Mouse (Mus musculus) hindbrain, embryonic 16.5 days (tissue): ENCODE data around the gene Mthfd1. TPM values are rescaled to one million over a fixed set of nuclear protein-coding genes. Genes with fewer than 3 reads are reported as not detected.
"Not testable (repeated sequence)": the region's sequence is repeated elsewhere in the genome, so short reads cannot be mapped to it uniquely, and the experiment has no call there.

Experiments
- ATAC-seq: fragments of 200-750 bp; cut with Nextera tagmentation; 2 replicates; pipeline ENCODE4 v1.8.0; 2017; ENCODE audit warnings: moderate TSS enrichment, moderate library complexity
- H3K27ac ChIP-seq: fragments of 300-500 bp; sonication (generic); 2 replicates; pipeline ENCODE4 v1.5.1; 2014; ENCODE audit warnings: low read depth, mild to moderate bottlenecking, control low read depth, low read length, moderate library complexity
- H3K27me3 ChIP-seq: fragments of 300-500 bp; sonication (generic); replicated peaks from 2 replicates; pipeline ENCODE4 v1.6.1; 2014; ENCODE audit warnings: low read length; ENCODE audit not compliant: control insufficient read depth, insufficient read depth
- H3K36me3 ChIP-seq: fragments of 300-500 bp; sonication (generic); 2 replicates; pipeline ENCODE4 v1.6.1; 2014; ENCODE audit warnings: mild to moderate bottlenecking, low read length, moderate library complexity, mixed read lengths; ENCODE audit not compliant: control insufficient read depth, insufficient read depth
- H3K4me1 ChIP-seq: fragments of 300-500 bp; sonication (generic); 2 replicates; pipeline ENCODE4 v1.6.1; 2014; ENCODE audit warnings: low read depth, low read length; ENCODE audit not compliant: control insufficient read depth, insufficient read depth
- H3K4me2 ChIP-seq: fragments of 300-500 bp; sonication (generic); 2 replicates; pipeline ENCODE4 v1.6.1; 2014; ENCODE audit warnings: mild to moderate bottlenecking, low read length, control low read depth, moderate library complexity
- H3K4me3 ChIP-seq: fragments of 300-500 bp; sonication (generic); 2 replicates; pipeline ENCODE4 v1.5.1; 2014; ENCODE audit warnings: mild to moderate bottlenecking, low read length, control low read depth, moderate library complexity
- H3K9ac ChIP-seq: fragments of 300-500 bp; sonication (generic); 2 replicates; pipeline ENCODE4 v1.6.1; 2014; ENCODE audit warnings: low read depth, mild to moderate bottlenecking, control low read depth, low read length, moderate library complexity
- H3K9me3 ChIP-seq: fragments of 300-500 bp; sonication (generic); 2 replicates; pipeline ENCODE4 v1.6.1; 2014; ENCODE audit warnings: mild to moderate bottlenecking, low read length, moderate library complexity; ENCODE audit not compliant: control insufficient read depth
- WGBS: fragments of 180-500 bp; shearing (Covaris S2); extraction: QIAGEN DNeasy Blood & Tissue Kit; methylation state at CpG from one replicate; pipeline ENCODE4 v1.1.7; 2014; 5-methylcytosine and 5-hydroxymethylcytosine counted together
- polyA plus RNA-seq: library from polyadenylated mRNA; unstranded; fragments of >200 nt; fragmentation: Nextera tagmentation; extraction: Ambion mirVana; gene quantifications from 2 replicates; pipeline ENCODE4 v1.2.1, GENCODE M21; 2015

Mthfd1 gene
- polyA plus RNA-seq = 37.8 and 38.9 TPM in 2 replicates

DNA sequence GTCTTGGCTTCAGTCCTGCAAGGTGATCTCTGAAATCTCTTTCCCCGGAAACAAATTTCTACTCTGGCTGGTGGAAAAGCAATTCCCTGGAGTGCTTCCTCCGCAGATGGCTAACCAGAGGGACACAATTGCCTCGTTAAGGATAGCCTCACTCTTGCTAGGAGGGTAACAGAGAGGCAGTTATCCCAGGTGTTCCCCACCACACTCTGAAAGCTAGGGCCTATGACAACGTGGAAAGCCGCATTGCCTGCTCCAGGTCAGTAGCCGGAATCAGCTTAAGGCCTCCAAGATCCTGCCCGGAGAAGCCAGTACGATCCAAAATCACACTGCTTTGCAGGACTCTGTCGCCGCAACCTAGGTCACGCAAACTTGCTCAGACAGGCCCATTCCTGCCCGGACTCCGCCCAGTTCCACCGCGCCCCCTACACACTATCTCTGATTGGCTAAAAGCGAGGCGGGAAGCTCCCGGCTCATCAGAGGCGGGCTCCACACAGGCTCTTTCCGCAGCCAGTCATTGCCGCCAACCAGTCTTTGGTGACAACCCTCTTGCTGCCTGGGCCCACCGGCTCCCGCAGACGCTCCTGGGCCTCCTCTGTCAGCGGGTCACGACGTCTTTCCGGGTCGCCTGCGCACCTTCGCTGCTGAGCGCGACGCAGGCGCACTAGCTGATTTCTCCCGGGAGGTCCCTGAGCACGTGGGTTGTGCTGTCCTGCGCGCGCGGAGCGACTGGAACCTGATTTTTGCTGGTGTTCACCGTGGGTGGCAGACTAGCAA, at the start of gene Mthfd1:
TSS of gene Mthfd1 (plus strand) at position 574 of the 774 bp plus-strand sequence.
- WGBS = 2% methylated on average over 43 of the region's 43 CpGs

DNA sequence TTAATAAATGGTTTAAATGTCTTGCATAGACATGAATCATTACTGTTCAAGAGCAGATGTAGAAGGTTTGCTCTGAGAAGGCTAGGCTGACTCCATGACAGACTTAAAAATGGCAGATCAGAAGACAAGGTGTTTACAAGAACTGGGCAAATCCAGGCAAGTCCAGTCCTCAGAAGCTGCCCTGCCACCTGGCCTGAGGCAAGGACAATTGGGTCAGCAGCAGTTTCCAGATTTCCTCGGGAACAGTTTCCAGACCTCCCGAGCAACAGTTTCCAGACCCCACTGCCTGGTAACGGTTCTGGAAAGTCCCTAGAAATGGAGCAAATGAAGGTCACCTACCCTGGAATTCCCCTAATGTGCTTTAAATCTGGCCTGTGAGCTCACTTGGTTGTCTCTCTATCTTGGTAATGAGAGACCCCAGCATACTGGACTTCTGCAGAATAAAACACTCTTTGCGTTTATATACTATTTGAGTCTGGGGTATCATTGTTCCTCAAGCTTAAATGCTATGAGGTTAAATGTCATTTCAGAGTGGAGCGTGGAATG, 45.6 kb upstream of the Mthfd1 start:
- ATAC-seq = no peak
- H3K27me3 ChIP-seq = no peaks in the 10 kb centered on the region
- no peaks in the 10 kb centered on the region for H3K9me3 ChIP-seq
- no peak overlapping the region for H3K4me3 ChIP-seq
- no peak overlapping the region for H3K27ac ChIP-seq
- no peaks in the 10 kb centered on the region for H3K36me3 ChIP-seq
- 94% methylated on average over 5 of the region's 5 CpGs for whole genome bisulfite sequencing
- H3K4me1 ChIP-seq = no peaks in the 10 kb centered on the region
- no peak overlapping the region for H3K4me2 ChIP-seq
- no peak overlapping the region for H3K9ac ChIP-seq

More for the DNA sequence above, at the start of gene Mthfd1:
- peak; percentile 100 for ATAC-seq
- Histone ChIP-seq H3K4me2 (peak within 1 kb of the TSS; percentile 97), H3K9ac (peak within 1 kb of the TSS; percentile 79), H3K27ac (peak within 1 kb of the TSS; percentile 84), H3K36me3 (no peaks in the 10 kb centered on the region), H3K9me3 (no peaks in the 10 kb centered on the region), H3K4me1 (peaks cover 14% of the 10 kb centered on the region), H3K27me3 (no peaks in the 10 kb centered on the region), H3K4me3 (peak within 1 kb of the TSS; percentile 78)

DNA sequence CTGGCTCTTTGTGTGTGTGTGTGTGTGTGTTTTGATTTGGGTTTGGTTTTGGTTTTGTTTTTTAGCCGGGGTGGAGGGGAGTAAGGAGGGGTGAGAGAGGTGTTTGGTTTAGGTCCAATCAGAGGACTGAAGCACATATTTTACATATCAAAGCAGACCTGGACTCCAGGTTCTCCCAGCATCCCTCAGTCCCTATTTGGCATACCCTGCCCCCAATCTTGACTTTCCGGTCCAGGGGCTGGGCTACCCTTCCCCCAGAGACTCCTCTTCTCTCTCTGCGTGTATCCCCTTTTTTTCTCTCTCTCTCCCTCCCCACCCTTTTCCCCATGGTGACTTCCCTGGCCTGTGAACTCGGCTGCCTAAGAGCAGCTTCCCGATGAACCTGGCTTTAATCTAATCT, 40.0 kb upstream of the Mthfd1 start:
- H3K9me3 ChIP-seq = no peaks in the 10 kb centered on the region
- 27% methylated on average over 5 of the region's 5 CpGs for WGBS
- no peaks in the 10 kb centered on the region for H3K36me3 ChIP-seq
- ATAC-seq = no peak
- H3K4me3 ChIP-seq = no peak overlapping the region
- H3K9ac ChIP-seq = no peak overlapping the region
- H3K27me3 ChIP-seq = no peaks in the 10 kb centered on the region
- H3K27ac ChIP-seq = no peak overlapping the region
- no peak overlapping the region for H3K4me2 ChIP-seq
- H3K4me1 ChIP-seq = no peaks in the 10 kb centered on the region

DNA sequence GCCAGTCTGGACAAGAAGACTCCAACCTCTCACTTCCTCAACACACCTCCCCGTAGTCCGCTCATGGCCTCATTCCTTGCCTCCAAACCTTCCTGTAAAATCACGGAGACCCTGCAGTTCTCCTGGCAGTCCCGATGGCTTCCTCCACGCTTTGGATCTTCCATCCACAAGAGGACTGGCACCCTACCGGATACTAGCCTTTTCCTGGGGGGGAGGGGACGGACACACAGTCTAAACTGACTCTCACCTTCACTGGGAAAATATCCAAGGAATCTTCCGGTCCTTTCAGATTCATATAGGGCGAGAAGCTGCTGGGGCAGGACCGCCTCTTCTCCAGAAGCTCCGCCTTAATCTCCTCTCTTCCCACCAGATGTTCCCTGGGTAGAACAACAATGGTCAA, 38.4 kb upstream of the Mthfd1 start:
- H3K27ac ChIP-seq = no peak overlapping the region
- ATAC-seq = no peak
- WGBS = 73% methylated on average over 11 of the region's 11 CpGs

DNA sequence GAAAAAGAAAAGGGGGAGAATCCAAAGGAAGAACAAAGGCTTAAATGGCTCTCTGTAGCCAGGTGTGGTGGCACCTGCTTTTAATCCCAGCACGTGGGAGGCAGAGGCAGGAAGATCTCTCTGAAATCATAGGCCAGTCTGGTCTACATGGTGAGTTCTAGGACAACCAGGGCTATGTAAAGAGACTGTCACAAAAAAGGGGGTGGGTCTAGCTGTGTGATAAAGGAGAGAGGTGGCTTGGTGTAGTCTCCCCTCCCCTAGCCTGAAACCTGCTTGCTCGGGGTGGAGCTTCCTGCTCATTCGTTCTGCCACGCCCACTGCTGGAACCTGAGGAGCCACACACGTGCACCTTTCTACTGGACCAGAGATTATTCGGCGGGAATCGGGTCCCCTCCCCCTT, 33.0 kb upstream of the Mthfd1 start:
- not testable (repeated sequence) for H3K9me3 ChIP-seq, H3K27ac ChIP-seq, H3K4me3 ChIP-seq, H3K36me3 ChIP-seq, H3K9ac ChIP-seq, H3K4me2 ChIP-seq, H3K4me1 ChIP-seq, ATAC-seq, H3K27me3 ChIP-seq
- WGBS = 66% methylated on average over 2 of the region's 8 CpGs

More for the DNA sequence above, 38.4 kb upstream of the Mthfd1 start:
- no peak overlapping the region for H3K4me2 ChIP-seq
- no peak overlapping the region for H3K4me3 ChIP-seq
- H3K4me1 ChIP-seq = no peaks in the 10 kb centered on the region
- H3K9ac ChIP-seq = no peak overlapping the region
- H3K27me3 ChIP-seq = no peaks in the 10 kb centered on the region
- no peaks in the 10 kb centered on the region for H3K9me3 ChIP-seq
- no peaks in the 10 kb centered on the region for H3K36me3 ChIP-seq

DNA sequence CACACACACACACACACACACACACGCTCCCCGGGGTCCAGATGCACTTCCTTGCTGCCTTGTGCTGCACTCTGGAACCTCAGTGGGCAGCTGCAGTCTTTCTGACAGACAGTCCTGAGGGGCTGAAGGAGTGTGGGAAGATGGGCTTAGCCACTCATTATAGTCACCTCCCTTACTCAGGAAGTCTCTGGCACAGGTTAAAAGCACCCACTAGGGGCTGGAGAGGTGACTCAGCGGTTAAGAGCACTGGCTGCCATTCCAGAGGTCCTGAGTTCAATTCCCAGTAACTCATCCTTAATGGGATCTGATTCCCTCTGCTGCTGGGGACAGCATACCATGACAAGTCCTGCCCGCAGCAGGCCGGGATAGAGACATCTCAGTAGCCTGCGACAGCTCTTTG, 24.5 kb upstream of the Mthfd1 start:
- ATAC-seq = no peak
- Histone ChIP-seq H3K9me3 (no peaks in the 10 kb centered on the region), H3K4me2 (no peak overlapping the region), H3K9ac (no peak overlapping the region), H3K27me3 (no peaks in the 10 kb centered on the region), H3K4me3 (no peak overlapping the region), H3K4me1 (no peaks in the 10 kb centered on the region), H3K36me3 (no peaks in the 10 kb centered on the region), H3K27ac (no peak overlapping the region)
- WGBS = 90% methylated on average over 6 of the region's 6 CpGs

DNA sequence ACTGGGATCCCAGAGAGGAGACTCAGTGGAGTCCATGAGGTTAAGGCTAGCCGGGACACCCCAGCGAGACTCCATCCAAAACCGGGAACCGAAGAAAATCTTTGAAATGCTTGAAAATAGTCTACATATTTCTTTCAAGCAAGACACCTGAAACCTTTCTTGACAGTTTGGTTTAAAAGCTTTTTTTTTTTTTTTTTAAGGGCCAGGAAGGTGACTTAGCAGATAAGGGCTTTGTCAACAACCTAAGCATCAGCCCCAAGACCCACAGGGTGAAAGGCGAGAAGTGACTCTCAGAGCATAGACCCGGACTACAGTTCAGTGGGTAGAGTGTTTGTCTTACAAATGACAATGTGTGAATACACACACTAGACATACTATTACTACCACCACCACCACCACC, 19.8 kb upstream of the Mthfd1 start:
- no peak overlapping the region for H3K9ac ChIP-seq
- no peak overlapping the region for H3K4me3 ChIP-seq
- no peaks in the 10 kb centered on the region for H3K9me3 ChIP-seq
- ATAC-seq = no peak
- H3K4me1 ChIP-seq = no peaks in the 10 kb centered on the region
- H3K36me3 ChIP-seq = no peaks in the 10 kb centered on the region
- 93% methylated on average over 6 of the region's 6 CpGs for WGBS
- no peak overlapping the region for H3K27ac ChIP-seq
- H3K27me3 ChIP-seq = no peaks in the 10 kb centered on the region
- no peak overlapping the region for H3K4me2 ChIP-seq

DNA sequence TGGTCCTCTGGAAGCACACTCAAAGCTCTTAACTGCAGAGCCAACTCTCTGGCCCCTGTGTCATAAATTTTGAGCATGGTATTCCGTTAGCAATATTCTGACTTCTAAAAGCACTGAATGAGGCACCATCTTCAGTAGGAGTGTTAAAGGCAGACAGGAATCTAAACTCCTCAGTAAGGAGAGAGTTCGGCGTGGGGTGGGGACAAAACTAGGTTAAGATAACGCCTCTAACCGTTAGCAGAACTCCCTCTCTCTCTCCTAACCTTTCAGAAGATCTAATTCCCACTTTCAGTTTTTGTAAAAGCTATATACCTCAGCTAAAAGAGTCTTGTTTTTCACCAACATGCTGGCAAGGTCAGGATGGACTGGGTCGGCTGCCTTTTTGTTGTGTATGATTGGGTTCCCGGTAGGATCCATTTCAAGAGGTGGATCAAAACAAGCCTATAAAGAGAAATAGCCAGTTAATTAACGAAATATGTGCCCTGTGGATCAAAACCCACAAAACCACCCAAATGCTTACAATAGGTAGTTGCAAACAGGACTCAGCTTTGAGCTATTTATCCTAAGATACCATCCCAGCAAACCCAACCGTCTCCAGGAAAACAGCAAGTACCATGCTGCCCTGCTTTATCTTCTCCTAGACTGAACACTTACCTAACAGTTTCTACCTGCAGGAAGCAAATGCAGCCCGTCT, 15.8 kb upstream of the Mthfd1 start:
- 79% methylated on average over 10 of the region's 10 CpGs for WGBS
- Histone ChIP-seq H3K9ac (no peak overlapping the region), H3K27me3 (no peaks in the 10 kb centered on the region), H3K36me3 (no peaks in the 10 kb centered on the region), H3K27ac (no peak overlapping the region), H3K9me3 (no peaks in the 10 kb centered on the region), H3K4me1 (no peaks in the 10 kb centered on the region), H3K4me2 (no peak overlapping the region), H3K4me3 (no peak overlapping the region)
- no peak for ATAC-seq

DNA sequence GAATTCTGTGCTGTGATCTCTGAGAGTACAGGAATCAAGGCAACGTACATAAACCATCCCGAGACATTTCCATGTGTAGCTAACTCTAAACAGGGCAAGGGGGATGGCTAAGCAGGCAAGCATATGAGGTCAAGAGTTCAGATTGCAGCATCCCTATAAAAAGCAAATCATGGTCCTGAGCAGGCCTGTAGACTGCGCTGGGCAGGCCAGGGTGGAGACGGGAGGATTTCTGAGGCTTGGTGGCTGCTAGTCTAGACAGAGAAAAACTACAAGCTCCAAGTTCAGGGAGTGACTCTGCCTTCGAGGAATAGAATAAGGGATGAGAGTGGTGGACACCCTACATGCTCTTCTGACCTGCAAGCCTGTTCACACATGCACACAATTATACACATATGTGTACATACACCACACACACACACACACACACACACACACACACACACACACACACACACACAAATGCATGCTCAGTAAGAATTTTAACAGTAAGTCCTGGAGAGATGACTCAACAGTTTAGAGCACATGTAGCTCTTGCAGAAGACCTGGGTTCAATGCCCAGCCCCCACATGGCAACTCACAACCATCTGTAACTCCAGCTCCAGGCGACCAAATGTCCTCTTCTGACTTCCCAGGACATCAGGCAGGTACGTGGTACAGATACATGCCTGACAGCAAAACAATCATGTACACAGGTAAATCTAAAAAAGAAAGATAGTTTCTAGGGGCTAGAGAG, 15.1 kb upstream of the Mthfd1 start:
- H3K9ac ChIP-seq = no peak overlapping the region
- 88% methylated on average over 7 of the region's 7 CpGs for WGBS
- H3K36me3 ChIP-seq = no peaks in the 10 kb centered on the region
- no peaks in the 10 kb centered on the region for H3K27me3 ChIP-seq
- no peak for ATAC-seq
- no peak overlapping the region for H3K4me3 ChIP-seq
- no peak overlapping the region for H3K4me2 ChIP-seq
- H3K4me1 ChIP-seq = no peaks in the 10 kb centered on the region
- H3K27ac ChIP-seq = no peak overlapping the region
- no peaks in the 10 kb centered on the region for H3K9me3 ChIP-seq
